Mouse (Mus musculus) bone marrow, adult 2 months (tissue): ENCODE data around the gene Tubb2b.
"Not testable (repeated sequence)": the region's sequence is repeated elsewhere in the genome, so short reads cannot be mapped to it uniquely, and the experiment has no call there.

Experiments
- CTCF ChIP-seq: fragments of 200-500 bp; IDR thresholded peaks from 2 replicates; pipeline ENCODE4 v1.5.1; 2011; ENCODE audit warnings: low read length, control low read depth; ENCODE audit not compliant: control insufficient read depth, insufficient read depth
- POLR2A ChIP-seq: fragments of 200-500 bp; IDR thresholded peaks from 2 replicates; pipeline ENCODE4 v1.6.1; 2011; ENCODE audit warnings: low read depth, mild to moderate bottlenecking, control low read depth, low read length, borderline replicate concordance; ENCODE audit not compliant: control insufficient read depth

GRCm38 (mm10) chr13:34088201-34088649 lies 42.0 kb downstream of the Tubb2b start:
- TF ChIP-seq CTCF, POLR2A: not testable (repeated sequence)
